Mouse (Mus musculus) hindbrain, embryonic 13.5 days (tissue): Measurements from ENCODE around the gene Tmem120b. TPM values are rescaled to one million over a fixed set of nuclear protein-coding genes. Genes with fewer than 3 reads are reported as not detected.

ENCODE experiments used
- ATAC-seq: fragments of 200-750 bp; cut with Nextera tagmentation; 2 replicates; pipeline ENCODE4 v1.8.0; 2017; ENCODE audit warnings: moderate TSS enrichment; ENCODE audit not compliant: low FRiP score
- H3K27ac ChIP-seq: fragments of 300-500 bp; sonication (generic); 2 replicates; pipeline ENCODE4 v1.5.1; 2015; ENCODE audit warnings: inconsistent platforms, mild to moderate bottlenecking, moderate library complexity
- H3K27me3 ChIP-seq: fragments of 300-500 bp; sonication (generic); 2 replicates; pipeline ENCODE4 v1.6.1; 2015; ENCODE audit warnings: mild to moderate bottlenecking, inconsistent platforms
- H3K36me3 ChIP-seq: fragments of 300-500 bp; sonication (generic); 2 replicates; pipeline ENCODE4 v1.6.1; 2015; ENCODE audit warnings: mild to moderate bottlenecking, inconsistent platforms
- H3K4me1 ChIP-seq: fragments of 300-500 bp; sonication (generic); replicated peaks from 2 replicates; pipeline ENCODE4 v1.6.1; 2015; ENCODE audit warnings: inconsistent platforms
- H3K4me2 ChIP-seq: fragments of 300-500 bp; sonication (generic); 2 replicates; pipeline ENCODE4 v1.6.1; 2015; ENCODE audit warnings: inconsistent platforms, mild to moderate bottlenecking, moderate library complexity
- H3K4me3 ChIP-seq: fragments of 300-500 bp; sonication (generic); 2 replicates; pipeline ENCODE4 v1.5.1; 2015; ENCODE audit warnings: mild to moderate bottlenecking, inconsistent platforms
- H3K9ac ChIP-seq: fragments of 300-500 bp; sonication (generic); 2 replicates; pipeline ENCODE4 v1.6.1; 2015; ENCODE audit warnings: mild to moderate bottlenecking, inconsistent platforms
- H3K9me3 ChIP-seq: fragments of 300-500 bp; sonication (generic); 2 replicates; pipeline ENCODE4 v1.6.1; 2016; ENCODE audit warnings: inconsistent platforms
- WGBS: fragments of 180-500 bp; shearing (Covaris S2); methylation state at CpG from one replicate; pipeline ENCODE4 v1.1.7; 2015; 5-methylcytosine and 5-hydroxymethylcytosine counted together
- polyA plus RNA-seq: library from polyadenylated mRNA; unstranded; fragments of >200 nt; fragmentation: Nextera tagmentation; extraction: Ambion mirVana; gene quantifications from 2 replicates; pipeline ENCODE4 v1.2.1, GENCODE M21; 2015

The Tmem120b gene
- polyA plus RNA-seq, 1 experiment from 2014 or later: 18.0 TPM

- H3K4me3 ChIP-seq: peak overlapping the region; percentile 76
- peak overlapping the region; percentile 100 for H3K9ac ChIP-seq
- peak overlapping the region; percentile 100 for H3K4me2 ChIP-seq
- H3K9me3 ChIP-seq: no peaks in the 10 kb centered on the region
- peaks cover 4% of the 10 kb centered on the region; the same call in 1 of the 2 replicates for H3K36me3 ChIP-seq
- ATAC-seq: no peak
- H3K27ac ChIP-seq: peak overlapping the region; percentile 100
- peaks cover 51% of the 10 kb centered on the region for H3K4me1 ChIP-seq
- no peaks in the 10 kb centered on the region for H3K27me3 ChIP-seq
- under 1% methylated on average over 28 of the region's 28 CpGs for WGBS
These were observed 71.8 kb downstream of the Tmem120b start for GRCm38 (mm10) chr5:123139722-123140627.

GRCm38 (mm10) chr5:123140694-123141554, 72.7 kb downstream of the Tmem120b start:
- H3K9me3 ChIP-seq: no peaks in the 10 kb centered on the region
- H3K4me3 ChIP-seq: peak overlapping the region; percentile 76
- no peaks in the 10 kb centered on the region for H3K27me3 ChIP-seq
- peak overlapping the region; percentile 100 for H3K4me2 ChIP-seq
- peaks cover 51% of the 10 kb centered on the region for H3K4me1 ChIP-seq
- H3K27ac ChIP-seq: peak overlapping the region; percentile 100
- H3K36me3 ChIP-seq: no peaks in the 10 kb centered on the region
- peak overlapping the region; percentile 100 for H3K9ac ChIP-seq
- WGBS: 1% methylated on average over 31 of the region's 31 CpGs
- peak; percentile 64 for ATAC-seq

- under 1% methylated on average over 34 of the region's 38 CpGs for WGBS
- peak overlapping the region; percentile 76 for H3K4me3 ChIP-seq
- no peaks in the 10 kb centered on the region for H3K27me3 ChIP-seq
- peak; percentile 44; the same call in 1 of the 2 replicates for ATAC-seq
- H3K4me2 ChIP-seq: peak overlapping the region; percentile 100
- peaks cover 5% of the 10 kb centered on the region for H3K36me3 ChIP-seq
- H3K4me1 ChIP-seq: peaks cover 51% of the 10 kb centered on the region
- H3K9ac ChIP-seq: peak overlapping the region; percentile 100
- peak overlapping the region; percentile 100 for H3K27ac ChIP-seq
- H3K9me3 ChIP-seq: no peaks in the 10 kb centered on the region
These were observed 73.4 kb downstream of the Tmem120b start for GRCm38 (mm10) chr5:123141555-123142160.

GRCm38 (mm10) chr5:123142161-123143157, 74.2 kb downstream of the Tmem120b start, which contains the start of gene Setd1b:
Gene Setd1b (plus strand): TSS chr5:123142193.
- Histone ChIP-seq H3K9me3 (no peaks in the 10 kb centered on the region), H3K9ac (peak within 1 kb of the TSS; percentile 100), H3K27me3 (no peaks in the 10 kb centered on the region), H3K4me2 (peak within 1 kb of the TSS; percentile 100), H3K36me3 (peaks cover 13% of the 10 kb centered on the region), H3K27ac (peak within 1 kb of the TSS; percentile 100), H3K4me3 (peak within 1 kb of the TSS; percentile 76), H3K4me1 (peaks cover 51% of the 10 kb centered on the region)
- 1% methylated on average over 65 of the region's 103 CpGs for WGBS
- ATAC-seq: no peak

GRCm38 (mm10) chr5:123143251-123143970, 75.2 kb downstream of the Tmem120b start:
- no peak for ATAC-seq
- Histone ChIP-seq H3K4me2 (peak overlapping the region; percentile 100), H3K27ac (peak overlapping the region; percentile 100), H3K9me3 (no peaks in the 10 kb centered on the region), H3K9ac (peak overlapping the region; percentile 100), H3K4me3 (peak overlapping the region; percentile 76), H3K36me3 (peaks cover 23% of the 10 kb centered on the region), H3K4me1 (peaks cover 53% of the 10 kb centered on the region), H3K27me3 (no peaks in the 10 kb centered on the region)
- WGBS: under 1% methylated on average over 18 of the region's 24 CpGs

GRCm38 (mm10) chr5:123143971-123144745, 75.9 kb downstream of the Tmem120b start:
- Histone ChIP-seq H3K36me3 (peaks cover 30% of the 10 kb centered on the region), H3K4me3 (peak overlapping the region; percentile 76), H3K4me2 (peak overlapping the region; percentile 100), H3K27me3 (no peaks in the 10 kb centered on the region), H3K9me3 (no peaks in the 10 kb centered on the region), H3K4me1 (peaks cover 60% of the 10 kb centered on the region), H3K9ac (peak overlapping the region; percentile 100), H3K27ac (peak overlapping the region; percentile 100)
- 5% methylated on average over 17 of the region's 17 CpGs for WGBS
- ATAC-seq: no peak

- 36% methylated on average over 20 of the region's 20 CpGs for WGBS
- Histone ChIP-seq H3K36me3 (peaks cover 31% of the 10 kb centered on the region), H3K27ac (no peak overlapping the region), H3K4me1 (peaks cover 68% of the 10 kb centered on the region), H3K4me3 (peak overlapping the region; percentile 76), H3K9me3 (no peaks in the 10 kb centered on the region), H3K9ac (peak overlapping the region; percentile 100), H3K27me3 (no peaks in the 10 kb centered on the region), H3K4me2 (peak overlapping the region; percentile 100)
- no peak for ATAC-seq
These were observed 76.8 kb downstream of the Tmem120b start for GRCm38 (mm10) chr5:123144746-123145590.

GRCm38 (mm10) chr5:123146357-123146756, 78.1 kb downstream of the Tmem120b start:
- Histone ChIP-seq H3K27me3 (no peaks in the 10 kb centered on the region), H3K9me3 (no peaks in the 10 kb centered on the region), H3K27ac (no peak overlapping the region), H3K4me1 (peaks cover 82% of the 10 kb centered on the region), H3K36me3 (peaks cover 32% of the 10 kb centered on the region), H3K9ac (peak overlapping the region; percentile 19; the same call in 1 of the 2 replicates), H3K4me3 (peak overlapping the region; percentile 7; the same call in 1 of the 2 replicates), H3K4me2 (peak overlapping the region; percentile 100; the same call in 1 of the 2 replicates)
- ATAC-seq: no peak
- 85% methylated on average over 11 of the region's 11 CpGs for WGBS

GRCm38 (mm10) chr5:123147569-123147968, 79.4 kb downstream of the Tmem120b start:
- Histone ChIP-seq H3K36me3 (peaks cover 44% of the 10 kb centered on the region), H3K27me3 (no peaks in the 10 kb centered on the region), H3K4me2 (no peak overlapping the region), H3K4me1 (peaks cover 88% of the 10 kb centered on the region), H3K4me3 (no peak overlapping the region), H3K9me3 (no peaks in the 10 kb centered on the region), H3K9ac (peak overlapping the region; percentile 64; the same call in 1 of the 2 replicates), H3K27ac (no peak overlapping the region)
- ATAC-seq: no peak
- 85% methylated on average over 17 of the region's 17 CpGs for WGBS
